Mouse (Mus musculus): ENCODE measurements around the gene Zfp275. TPM values are rescaled to one million over a fixed set of nuclear protein-coding genes. Genes with fewer than 3 reads are reported as not detected.
"Not testable (repeated sequence)": the region's sequence is repeated elsewhere in the genome, so short reads cannot be mapped to it uniquely, and the experiment has no call there.

Gene Zfp275
- polyA plus RNA-seq, 1 experiment from 2014 or later: 8.4 TPM

- no peaks in the 10 kb centered on the region for H3K4me1 ChIP-seq (ENCODE audit: control insufficient read depth, insufficient read depth, low read depth, low read length)
- H3K9me3 ChIP-seq (ENCODE audit: control insufficient read depth, low read length): no peaks in the 10 kb centered on the region
- no peak overlapping the region for H3K27ac ChIP-seq (ENCODE audit: low read depth, low read length)
- WGBS: 92% methylated on average over 1 of the region's 1 CpGs
- H3K27me3 ChIP-seq (replicated peaks; ENCODE audit: control insufficient read depth, insufficient read depth, low read length): no peaks in the 10 kb centered on the region
- H3K4me2 ChIP-seq (ENCODE audit: low read length): no peak overlapping the region
- H3K9ac ChIP-seq (ENCODE audit: low read depth, low read length): no peak overlapping the region
- H3K36me3 ChIP-seq (ENCODE audit: control insufficient read depth, insufficient read depth, low read length): no peaks in the 10 kb centered on the region
- ATAC-seq: no peak
- no peak overlapping the region for H3K4me3 ChIP-seq (ENCODE audit: low read length)
These were observed 54.0 kb downstream of the Zfp275 start for GRCm38 (mm10) chrX:73396446-73396845.

- WGBS: 83% methylated on average over 1 of the region's 2 CpGs
- not testable (repeated sequence) for H3K9ac ChIP-seq (ENCODE audit: low read depth, low read length); H3K4me1 ChIP-seq (ENCODE audit: control insufficient read depth, insufficient read depth, low read depth, low read length); H3K27ac ChIP-seq (ENCODE audit: low read depth, low read length); H3K4me3 ChIP-seq (ENCODE audit: low read length); ATAC-seq; H3K4me2 ChIP-seq (ENCODE audit: low read length); H3K36me3 ChIP-seq (ENCODE audit: control insufficient read depth, insufficient read depth, low read length); H3K27me3 ChIP-seq (replicated peaks; ENCODE audit: control insufficient read depth, insufficient read depth, low read length); H3K9me3 ChIP-seq (ENCODE audit: control insufficient read depth, low read length)
These were observed 56.2 kb downstream of the Zfp275 start, which contains the start of gene Gm18336 for GRCm38 (mm10) chrX:73398636-73399035. TSS of gene Gm18336 (minus strand) at chrX:73398736.

GRCm38 (mm10) chrX:73400951-73401350 is 58.5 kb downstream of the Zfp275 start:
- 87% methylated on average over 20 of the region's 20 CpGs for WGBS
- Histone ChIP-seq H3K4me3 (ENCODE audit: low read length) (no peak overlapping the region), H3K36me3 (ENCODE audit: control insufficient read depth, insufficient read depth, low read length) (no peaks in the 10 kb centered on the region), H3K27me3 (replicated peaks; ENCODE audit: control insufficient read depth, insufficient read depth, low read length) (no peaks in the 10 kb centered on the region), H3K9ac (ENCODE audit: low read depth, low read length) (no peak overlapping the region), H3K4me2 (ENCODE audit: low read length) (no peak overlapping the region), H3K27ac (ENCODE audit: low read depth, low read length) (no peak overlapping the region), H3K9me3 (ENCODE audit: control insufficient read depth, low read length) (no peaks in the 10 kb centered on the region), H3K4me1 (ENCODE audit: control insufficient read depth, insufficient read depth, low read depth, low read length) (no peaks in the 10 kb centered on the region)
- ATAC-seq: no peak

DNA sequence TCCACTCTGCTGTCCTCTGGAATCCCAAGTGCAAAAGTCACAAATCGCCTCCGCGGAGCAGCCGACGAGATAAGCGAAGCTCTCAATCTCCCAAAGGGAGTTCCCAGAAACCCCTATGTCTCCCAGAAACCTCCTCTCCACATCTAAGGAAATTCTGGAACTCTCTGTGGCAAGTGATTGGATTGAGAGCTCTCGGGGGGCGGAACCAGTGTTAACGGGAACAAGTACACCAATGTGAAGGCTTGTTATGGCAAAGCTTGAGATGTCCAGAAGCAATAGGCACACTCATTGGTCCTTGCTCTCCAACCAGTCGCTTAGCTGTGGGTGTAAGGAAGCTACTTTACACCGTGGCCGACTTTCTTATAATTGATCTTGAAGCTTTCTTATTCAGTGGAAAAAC is 59.2 kb downstream of the Zfp275 start:
- Histone ChIP-seq H3K9me3 (ENCODE audit: control insufficient read depth, low read length) (no peaks in the 10 kb centered on the region), H3K4me1 (ENCODE audit: control insufficient read depth, insufficient read depth, low read depth, low read length) (no peaks in the 10 kb centered on the region), H3K4me3 (ENCODE audit: low read length) (no peak overlapping the region), H3K9ac (ENCODE audit: low read depth, low read length) (no peak overlapping the region), H3K4me2 (ENCODE audit: low read length) (no peak overlapping the region), H3K36me3 (ENCODE audit: control insufficient read depth, insufficient read depth, low read length) (no peaks in the 10 kb centered on the region), H3K27ac (ENCODE audit: low read depth, low read length) (no peak overlapping the region), H3K27me3 (replicated peaks; ENCODE audit: control insufficient read depth, insufficient read depth, low read length) (no peaks in the 10 kb centered on the region)
- 92% methylated on average over 12 of the region's 12 CpGs for WGBS
- no peak for ATAC-seq

Other genes with a start within 250 kb of the Zfp275 start
- 4.1 and 4.2 TPM in 2 replicates for gene Xlr3a, start 245.5 kb upstream of the Zfp275 start, polyA plus RNA-seq (2015; fragmentation: Nextera tagmentation; extraction: Ambion mirVana)
- gene Gm14685, start 225.6 kb upstream of the Zfp275 start, polyA plus RNA-seq (2015; fragmentation: Nextera tagmentation; extraction: Ambion mirVana): 0.72 and 1.9 TPM in 2 replicates
- gene Xlr5b, start 193.8 kb upstream of the Zfp275 start, polyA plus RNA-seq (2015; fragmentation: Nextera tagmentation; extraction: Ambion mirVana): not detected in 2 replicates
- gene DXBay18, start 193.2 kb upstream of the Zfp275 start, polyA plus RNA-seq (2015; fragmentation: Nextera tagmentation; extraction: Ambion mirVana): 0.38 and 1.0 TPM in 2 replicates
- not detected in 2 replicates for gene Spin2d, start 165.6 kb upstream of the Zfp275 start, polyA plus RNA-seq (2015; fragmentation: Nextera tagmentation; extraction: Ambion mirVana)
- gene Xlr3b, start 150.4 kb upstream of the Zfp275 start, polyA plus RNA-seq (2015; fragmentation: Nextera tagmentation; extraction: Ambion mirVana): 12.7 and 16.0 TPM in 2 replicates
- 0.66 and 0.75 TPM in 2 replicates for gene Xlr4b, start 128.3 kb upstream of the Zfp275 start, polyA plus RNA-seq (2015; fragmentation: Nextera tagmentation; extraction: Ambion mirVana)
- 33.0 and 34.3 TPM in 2 replicates for gene F8a, start 114.3 kb upstream of the Zfp275 start, polyA plus RNA-seq (2015; fragmentation: Nextera tagmentation; extraction: Ambion mirVana)
- not detected in 2 replicates for gene Xlr4c, start 99.5 kb upstream of the Zfp275 start, polyA plus RNA-seq (2015; fragmentation: Nextera tagmentation; extraction: Ambion mirVana)
- 0.11 TPM in 1 of 2 replicates, not detected in the other for gene Xlr3c, start 77.2 kb upstream of the Zfp275 start, polyA plus RNA-seq (2015; fragmentation: Nextera tagmentation; extraction: Ambion mirVana)
- not detected in 2 replicates for gene Xlr5a, start 49.6 kb upstream of the Zfp275 start, polyA plus RNA-seq (2015; fragmentation: Nextera tagmentation; extraction: Ambion mirVana)
- gene Xlr5c, start 49.6 kb upstream of the Zfp275 start, polyA plus RNA-seq (2015; fragmentation: Nextera tagmentation; extraction: Ambion mirVana): not detected in 2 replicates
- not detected in 2 replicates for gene Gm45015, start 5.8 kb upstream of the Zfp275 start, polyA plus RNA-seq (2015; fragmentation: Nextera tagmentation; extraction: Ambion mirVana)
- 0.09 and 0.15 TPM in 2 replicates for gene Gm18336, start 56.1 kb downstream of the Zfp275 start, polyA plus RNA-seq (2015; fragmentation: Nextera tagmentation; extraction: Ambion mirVana)
- gene Zfp92, start 68.5 kb downstream of the Zfp275 start, polyA plus RNA-seq (2015; fragmentation: Nextera tagmentation; extraction: Ambion mirVana): 1.7 and 1.9 TPM in 2 replicates
- not detected in 2 replicates for gene Trex2, start 92.7 kb downstream of the Zfp275 start, polyA plus RNA-seq (2015; fragmentation: Nextera tagmentation; extraction: Ambion mirVana)
- 68.4 and 70.7 TPM in 2 replicates for gene Haus7, start 116.4 kb downstream of the Zfp275 start, polyA plus RNA-seq (2015; fragmentation: Nextera tagmentation; extraction: Ambion mirVana)
- 23.2 and 40.9 TPM in 2 replicates for gene Bgn, start 141.0 kb downstream of the Zfp275 start, polyA plus RNA-seq (2015; fragmentation: Nextera tagmentation; extraction: Ambion mirVana)
- 8.9 and 9.1 TPM in 2 replicates for gene Atp2b3, start 160.5 kb downstream of the Zfp275 start, polyA plus RNA-seq (2015; fragmentation: Nextera tagmentation; extraction: Ambion mirVana)